Mouse (Mus musculus) thymus, adult 2 months (tissue): ENCODE measurements at regions not wholly inside any gene's neighbourhood (a gene's known extent, or its start where the extent isn't known, plus 50 kb on each side); places are given as distances from the start of the nearest gene placed in this dataset.

Experiments used
- DNase-seq: peaks from one replicate; pipeline ENCODE4 v3.0.0; 2021
- H3K27ac ChIP-seq: fragments of 200-500 bp; 2 replicates; pipeline ENCODE4 v1.5.1; 2012; ENCODE audit warnings: low read length, control low read depth; ENCODE audit not compliant: control insufficient read depth, insufficient read depth
- H3K27me3 ChIP-seq: fragments of 200-500 bp; 2 replicates; pipeline ENCODE4 v1.6.1; 2012; ENCODE audit warnings: mild to moderate bottlenecking, low read length, moderate library complexity, mixed read lengths; ENCODE audit not compliant: control insufficient read depth, insufficient read depth
- H3K36me3 ChIP-seq: fragments of 200-500 bp; 2 replicates; pipeline ENCODE4 v1.6.1; 2012; ENCODE audit warnings: mild to moderate bottlenecking, low read length, moderate library complexity; ENCODE audit not compliant: control insufficient read depth, insufficient read depth
- H3K4me1 ChIP-seq: fragments of 200-500 bp; replicated peaks from 2 replicates; pipeline ENCODE4 v1.6.1; 2012; ENCODE audit warnings: low read length; ENCODE audit not compliant: control insufficient read depth, insufficient read depth
- H3K4me3 ChIP-seq: fragments of 200-500 bp; 2 replicates; pipeline ENCODE4 v1.5.1; 2012; ENCODE audit warnings: mild to moderate bottlenecking, low read length, control low read depth, moderate library complexity; ENCODE audit not compliant: control insufficient read depth, insufficient read depth
- CTCF ChIP-seq: fragments of 200-500 bp; IDR thresholded peaks from 2 replicates; pipeline ENCODE4 v1.5.1; 2012; ENCODE audit warnings: mild to moderate bottlenecking, control low read depth, low read length, moderate library complexity, borderline replicate concordance; ENCODE audit not compliant: control insufficient read depth, poor library complexity, insufficient read depth; ENCODE audit errors: extremely low read depth
- POLR2A ChIP-seq: fragments of 200-500 bp; IDR thresholded peaks from 2 replicates; pipeline ENCODE4 v1.6.1; 2012; ENCODE audit warnings: mild to moderate bottlenecking, low read length, control low read depth, moderate library complexity; ENCODE audit not compliant: control insufficient read depth, poor library complexity, insufficient read depth; ENCODE audit errors: extremely low read depth
- WGBS: fragments of 180-500 bp; shearing (Covaris S2); methylation state at CpG from one replicate; pipeline ENCODE4 v1.1.7; 2018; 5-methylcytosine and 5-hydroxymethylcytosine counted together

- H3K4me3 ChIP-seq: no peak overlapping the region
- TF ChIP-seq CTCF: no peak
- TF ChIP-seq POLR2A: no peak
- H3K4me1 ChIP-seq: no peaks in the 10 kb centered on the region
- no peaks in the 10 kb centered on the region for H3K36me3 ChIP-seq
- whole genome bisulfite sequencing: 91% methylated on average over 4 of the region's 4 CpGs
- H3K27ac ChIP-seq: no peak overlapping the region
- DNase-seq: no peak
- H3K27me3 ChIP-seq: no peaks in the 10 kb centered on the region
Measured at GRCm38 (mm10) chr13:97581380-97581779, 179.1 kb downstream of the Gm10260 start.

- TF ChIP-seq CTCF: no peak
- TF ChIP-seq POLR2A: no peak
- H3K4me3 ChIP-seq: no peak overlapping the region
- DNase-seq: no peak
- no peaks in the 10 kb centered on the region for H3K27me3 ChIP-seq
- H3K36me3 ChIP-seq: no peaks in the 10 kb centered on the region
- no peaks in the 10 kb centered on the region for H3K4me1 ChIP-seq
- no peak overlapping the region for H3K27ac ChIP-seq
- WGBS: 83% methylated on average over 3 of the region's 3 CpGs
Measured at GRCm38 (mm10) chr13:97580241-97580874, 180.1 kb downstream of the Gm10260 start.

GRCm38 (mm10) chr13:97578595-97578994, 181.8 kb downstream of the Gm10260 start:
- TF ChIP-seq CTCF (no peak), POLR2A (no peak)
- no peaks in the 10 kb centered on the region for H3K27me3 ChIP-seq
- H3K36me3 ChIP-seq: no peaks in the 10 kb centered on the region
- DNase-seq: no peak
- no peaks in the 10 kb centered on the region for H3K4me1 ChIP-seq
- 64% methylated on average over 5 of the region's 5 CpGs for WGBS
- H3K4me3 ChIP-seq: no peak overlapping the region
- no peak overlapping the region for H3K27ac ChIP-seq

GRCm38 (mm10) chr13:97577081-97577785, 183.2 kb downstream of the Gm10260 start:
- no peak overlapping the region for H3K27ac ChIP-seq
- DNase-seq: no peak
- H3K36me3 ChIP-seq: no peaks in the 10 kb centered on the region
- WGBS: 89% methylated on average over 9 of the region's 9 CpGs
- no peaks in the 10 kb centered on the region for H3K4me1 ChIP-seq
- H3K4me3 ChIP-seq: no peak overlapping the region
- TF ChIP-seq POLR2A (no peak), CTCF (no peak)
- H3K27me3 ChIP-seq: no peaks in the 10 kb centered on the region

GRCm38 (mm10) chr13:97573601-97574000, 186.8 kb downstream of the Gm10260 start:
- 90% methylated on average over 3 of the region's 3 CpGs for WGBS
- no peak for DNase-seq
- Histone ChIP-seq H3K27ac (no peak overlapping the region), H3K27me3 (no peaks in the 10 kb centered on the region), H3K4me1 (no peaks in the 10 kb centered on the region), H3K4me3 (no peak overlapping the region), H3K36me3 (no peaks in the 10 kb centered on the region)
- TF ChIP-seq POLR2A (no peak), CTCF (no peak)

- no peak for DNase-seq
- no peak overlapping the region for H3K4me3 ChIP-seq
- no peaks in the 10 kb centered on the region for H3K4me1 ChIP-seq
- 77% methylated on average over 3 of the region's 3 CpGs for WGBS
- H3K36me3 ChIP-seq: no peaks in the 10 kb centered on the region
- no peaks in the 10 kb centered on the region for H3K27me3 ChIP-seq
- no peak overlapping the region for H3K27ac ChIP-seq
- TF ChIP-seq POLR2A: no peak
- no peak for TF ChIP-seq CTCF
Measured at GRCm38 (mm10) chr13:97572352-97572751, 188.1 kb downstream of the Gm10260 start.

GRCm38 (mm10) chr13:97570009-97570408, 190.4 kb downstream of the Gm10260 start:
- H3K36me3 ChIP-seq: no peaks in the 10 kb centered on the region
- 16% methylated on average over 1 of the region's 1 CpGs for WGBS
- TF ChIP-seq CTCF (no peak), POLR2A (no peak)

More at GRCm38 (mm10) chr13:97570009-97570408, 190.4 kb downstream of the Gm10260 start:
- Histone ChIP-seq H3K4me1 (no peaks in the 10 kb centered on the region), H3K27ac (no peak overlapping the region), H3K27me3 (no peaks in the 10 kb centered on the region), H3K4me3 (no peak overlapping the region)
- DNase-seq: no peak
